Mouse (Mus musculus): ENCODE data around the gene Ppp4r1. TPM values are rescaled to one million over a fixed set of nuclear protein-coding genes. Genes with fewer than 3 reads are reported as not detected.

Gene Ppp4r1
- polyA plus RNA-seq, 2 experiments: 43.7 to 67.6 TPM

GRCm38 (mm10) chr17:65783182-65784161, 1.1 kb downstream of the Ppp4r1 start:
- Histone ChIP-seq H3K9ac (ENCODE audit: low read depth, low read length, severe bottlenecking) (peak overlapping the region; percentile 99), H3K4me1 (ENCODE audit: control insufficient read depth, insufficient read depth, low read length) (peaks cover 13% of the 10 kb centered on the region), H3K9me3 (ENCODE audit: control insufficient read depth, low read length) (no peaks in the 10 kb centered on the region), H3K36me3 (ENCODE audit: control insufficient read depth, insufficient read depth, low read length) (peaks cover 3% of the 10 kb centered on the region; the same call in 1 of the 2 replicates), H3K4me3 (replicated peaks; ENCODE audit: low read length) (peak overlapping the region; percentile 82), H3K27ac (replicated peaks; ENCODE audit: low read depth, low read length) (peak overlapping the region; percentile 99), H3K4me2 (replicated peaks; ENCODE audit: low read depth, low read length, severe bottlenecking) (peak overlapping the region; percentile 61), H3K27me3 (ENCODE audit: control insufficient read depth, insufficient read depth, low read length) (no peaks in the 10 kb centered on the region)
- WGBS: 1% methylated on average over 25 of the region's 135 CpGs
- DNase-seq (ENCODE audit: low spot score) (peak; percentile 66), ATAC-seq (ENCODE audit: low FRiP score, low read depth) (peak; percentile 71)
- TF ChIP-seq POLR2A (IDR thresholded peaks at IDR 0.05; ENCODE audit: borderline replicate concordance, extremely low read depth, insufficient read depth, insufficient read length): no peak

DNA sequence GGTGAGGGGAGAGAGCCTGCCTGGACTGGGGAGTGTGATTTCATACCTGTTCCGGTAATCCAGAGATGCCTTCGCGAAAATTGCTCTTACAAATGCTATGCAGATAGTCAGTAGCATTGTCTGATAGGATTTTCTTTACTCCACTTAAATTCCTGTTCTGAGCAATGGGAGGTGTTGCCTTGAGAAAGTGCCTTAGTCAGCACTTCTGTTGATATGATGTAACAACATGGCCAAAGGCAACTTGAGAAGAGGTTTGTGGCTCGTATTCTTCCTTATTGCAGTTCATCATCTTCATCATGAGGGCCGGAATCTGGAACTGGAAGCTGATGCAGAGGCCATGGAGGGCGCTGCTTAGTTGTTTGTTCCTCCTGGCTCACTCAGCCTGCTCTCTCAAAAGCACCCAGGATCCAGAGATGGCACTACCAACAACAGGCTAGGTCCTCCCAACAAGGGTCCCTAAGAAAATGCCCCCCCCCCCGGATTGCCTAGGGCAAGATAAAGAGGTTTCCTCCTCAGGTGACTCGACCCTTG, 2.3 kb downstream of the Ppp4r1 start:
- TF ChIP-seq POLR2A (IDR thresholded peaks at IDR 0.05; ENCODE audit: borderline replicate concordance, extremely low read depth, insufficient read depth, insufficient read length): no peak
- Histone ChIP-seq H3K9ac (ENCODE audit: low read depth, low read length, severe bottlenecking) (peak overlapping the region; percentile 99), H3K4me1 (ENCODE audit: control insufficient read depth, insufficient read depth, low read length) (peaks cover 13% of the 10 kb centered on the region), H3K36me3 (ENCODE audit: control insufficient read depth, insufficient read depth, low read length) (peaks cover 3% of the 10 kb centered on the region; the same call in 1 of the 2 replicates), H3K27me3 (ENCODE audit: control insufficient read depth, insufficient read depth, low read length) (no peaks in the 10 kb centered on the region), H3K4me3 (replicated peaks; ENCODE audit: low read length) (peak overlapping the region; percentile 82), H3K4me2 (replicated peaks; ENCODE audit: low read depth, low read length, severe bottlenecking) (peak overlapping the region; percentile 48), H3K9me3 (ENCODE audit: control insufficient read depth, low read length) (no peaks in the 10 kb centered on the region), H3K27ac (replicated peaks; ENCODE audit: low read depth, low read length) (no peak overlapping the region; the same call in 1 of the 2 replicates)
- DNase-seq (ENCODE audit: low spot score) (no peak), ATAC-seq (ENCODE audit: low FRiP score, low read depth) (no peak)
- 69% methylated on average over 8 of the region's 8 CpGs for WGBS

- Histone ChIP-seq H3K9me3 (ENCODE audit: control insufficient read depth, low read length) (no peaks in the 10 kb centered on the region), H3K27me3 (ENCODE audit: control insufficient read depth, insufficient read depth, low read length) (no peaks in the 10 kb centered on the region), H3K9ac (ENCODE audit: low read depth, low read length, severe bottlenecking) (no peak overlapping the region), H3K27ac (replicated peaks; ENCODE audit: low read depth, low read length) (no peak overlapping the region), H3K4me1 (ENCODE audit: control insufficient read depth, insufficient read depth, low read length) (peaks cover 13% of the 10 kb centered on the region), H3K4me2 (replicated peaks; ENCODE audit: low read depth, low read length, severe bottlenecking) (no peak overlapping the region), H3K36me3 (ENCODE audit: control insufficient read depth, insufficient read depth, low read length) (peaks cover 3% of the 10 kb centered on the region; the same call in 1 of the 2 replicates), H3K4me3 (replicated peaks; ENCODE audit: low read length) (no peak overlapping the region)
- DNase-seq (ENCODE audit: low spot score): no peak
- no peak for TF ChIP-seq POLR2A (IDR thresholded peaks at IDR 0.05; ENCODE audit: borderline replicate concordance, extremely low read depth, insufficient read depth, insufficient read length)
- ATAC-seq (ENCODE audit: low FRiP score, low read depth): no peak
These were observed 3.3 kb downstream of the Ppp4r1 start for GRCm38 (mm10) chr17:65785707-65786106.

DNA sequence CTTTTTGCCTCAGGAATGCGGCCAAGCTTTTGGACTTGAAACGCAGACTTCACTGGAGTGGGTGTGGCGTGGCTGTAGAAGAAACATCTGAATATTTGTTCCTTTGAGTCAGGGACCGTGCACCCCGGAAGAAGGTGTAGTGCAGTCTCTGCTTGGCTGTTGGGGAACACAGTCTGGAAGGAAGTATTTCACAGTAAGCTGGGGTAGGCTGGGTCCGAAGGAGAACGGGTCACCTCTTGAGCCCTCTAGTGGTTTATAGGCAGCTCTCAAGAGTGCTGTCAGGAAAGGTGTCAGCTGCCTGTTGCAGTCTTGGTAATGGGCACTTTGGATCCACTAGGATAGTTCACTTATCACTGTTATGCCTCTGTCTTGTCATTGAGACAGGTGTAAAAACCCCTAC, 3.9 kb downstream of the Ppp4r1 start:
- Histone ChIP-seq H3K27ac (replicated peaks; ENCODE audit: low read depth, low read length) (no peak overlapping the region), H3K36me3 (ENCODE audit: control insufficient read depth, insufficient read depth, low read length) (peaks cover 3% of the 10 kb centered on the region; the same call in 1 of the 2 replicates), H3K4me2 (replicated peaks; ENCODE audit: low read depth, low read length, severe bottlenecking) (no peak overlapping the region), H3K4me3 (replicated peaks; ENCODE audit: low read length) (no peak overlapping the region), H3K4me1 (ENCODE audit: control insufficient read depth, insufficient read depth, low read length) (peaks cover 13% of the 10 kb centered on the region), H3K27me3 (ENCODE audit: control insufficient read depth, insufficient read depth, low read length) (no peaks in the 10 kb centered on the region), H3K9ac (ENCODE audit: low read depth, low read length, severe bottlenecking) (no peak overlapping the region), H3K9me3 (ENCODE audit: control insufficient read depth, low read length) (no peaks in the 10 kb centered on the region)
- 80% methylated on average over 7 of the region's 7 CpGs for WGBS
- TF ChIP-seq POLR2A (IDR thresholded peaks at IDR 0.05; ENCODE audit: borderline replicate concordance, extremely low read depth, insufficient read depth, insufficient read length): no peak
- DNase-seq (ENCODE audit: low spot score): no peak
- no peak for ATAC-seq (ENCODE audit: low FRiP score, low read depth)

DNA sequence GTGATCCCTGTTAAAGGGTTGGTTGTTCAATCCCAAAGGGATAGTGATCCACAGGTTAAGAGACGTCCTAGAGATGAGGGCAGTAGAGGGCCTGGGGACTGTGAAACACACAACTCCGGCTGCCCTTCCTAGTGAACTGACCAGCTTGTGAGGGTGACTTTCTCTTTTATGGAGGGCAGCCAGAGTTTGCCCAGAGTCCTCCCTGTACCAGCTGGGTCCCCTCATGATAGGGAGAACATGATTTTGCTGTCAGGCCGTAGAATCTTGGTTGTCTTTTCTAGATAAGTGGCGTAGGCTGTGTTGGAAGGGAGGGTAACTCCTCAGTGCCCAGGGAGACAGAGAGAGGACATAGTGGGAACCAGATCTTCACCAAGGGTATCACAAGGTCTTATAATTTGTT, 4.9 kb downstream of the Ppp4r1 start:
- H3K9ac ChIP-seq (ENCODE audit: low read depth, low read length, severe bottlenecking): no peak overlapping the region
- H3K9me3 ChIP-seq (ENCODE audit: control insufficient read depth, low read length): no peaks in the 10 kb centered on the region
- no peak overlapping the region for H3K4me3 ChIP-seq (replicated peaks; ENCODE audit: low read length)
- H3K4me2 ChIP-seq (replicated peaks; ENCODE audit: low read depth, low read length, severe bottlenecking): no peak overlapping the region
- H3K27ac ChIP-seq (replicated peaks; ENCODE audit: low read depth, low read length): no peak overlapping the region
- TF ChIP-seq POLR2A (IDR thresholded peaks at IDR 0.05; ENCODE audit: borderline replicate concordance, extremely low read depth, insufficient read depth, insufficient read length): no peak
- H3K27me3 ChIP-seq (ENCODE audit: control insufficient read depth, insufficient read depth, low read length): no peaks in the 10 kb centered on the region
- 94% methylated on average over 4 of the region's 4 CpGs for WGBS
- ATAC-seq (ENCODE audit: low FRiP score, low read depth): no peak
- H3K4me1 ChIP-seq (ENCODE audit: control insufficient read depth, insufficient read depth, low read length): peaks cover 8% of the 10 kb centered on the region
- DNase-seq (ENCODE audit: low spot score): no peak
- peaks cover 3% of the 10 kb centered on the region; the same call in 1 of the 2 replicates for H3K36me3 ChIP-seq (ENCODE audit: control insufficient read depth, insufficient read depth, low read length)

Measured in limb, embryonic 14.5 days (tissue).